Mouse (Mus musculus) neutrophil, adult 5-6 weeks (primary cell): ENCODE measurements at regions not wholly inside any gene's neighbourhood (a gene's known extent, or its start where the extent isn't known, plus 50 kb on each side); places are given as distances from the start of the nearest gene placed in this dataset.

Source experiments
- ATAC-seq: fragments of 151-379, 151-347 bp; 2 replicates; pipeline ENCODE4 v1.8.0; 2017; ENCODE audit warnings: mild to moderate bottlenecking, moderate TSS enrichment; ENCODE audit not compliant: insufficient number of reproducible peaks, poor library complexity, low FRiP score, severe bottlenecking; ENCODE audit errors: extremely low read depth

DNA sequence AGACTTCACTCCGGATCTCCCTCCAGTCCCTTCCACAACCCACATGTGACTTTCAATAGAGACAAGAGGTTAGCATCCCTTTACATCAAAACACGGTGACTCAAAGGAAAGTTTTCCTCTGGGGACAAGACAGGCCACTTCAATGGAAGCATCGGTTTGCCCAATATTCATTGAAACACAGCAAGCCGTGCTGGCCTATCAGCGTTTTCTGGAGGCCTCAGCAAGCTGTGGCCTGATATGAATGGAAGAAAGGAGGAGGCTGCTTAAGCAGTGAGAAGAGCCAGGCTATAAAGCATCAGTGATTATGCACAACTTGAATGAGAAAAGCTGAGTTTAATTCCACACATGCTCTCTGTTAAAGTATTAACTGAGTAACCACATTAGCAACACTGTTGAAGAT lies 125.3 kb upstream of the Map3k7 start:
- ATAC-seq = no peak

DNA sequence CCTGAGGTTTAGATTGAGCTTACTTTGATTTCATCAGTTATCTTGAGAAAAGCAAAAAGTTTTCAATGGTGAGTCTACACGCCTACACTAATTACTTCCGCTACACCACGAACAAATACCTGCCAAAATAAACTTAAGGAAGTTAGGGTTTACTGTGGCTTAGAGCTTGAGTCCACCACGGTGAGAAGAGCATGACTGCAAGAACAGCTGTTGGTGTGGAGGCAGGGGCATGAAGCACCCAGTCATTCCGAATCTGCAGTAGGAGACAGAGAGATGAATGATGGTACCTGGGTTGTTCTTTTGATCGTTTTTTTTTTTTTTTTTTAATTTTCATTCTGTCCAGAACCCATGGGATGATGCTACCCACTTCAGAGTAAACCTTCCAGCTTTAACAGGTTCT lies 114.1 kb upstream of the Map3k7 start:
- ATAC-seq = no peak

DNA sequence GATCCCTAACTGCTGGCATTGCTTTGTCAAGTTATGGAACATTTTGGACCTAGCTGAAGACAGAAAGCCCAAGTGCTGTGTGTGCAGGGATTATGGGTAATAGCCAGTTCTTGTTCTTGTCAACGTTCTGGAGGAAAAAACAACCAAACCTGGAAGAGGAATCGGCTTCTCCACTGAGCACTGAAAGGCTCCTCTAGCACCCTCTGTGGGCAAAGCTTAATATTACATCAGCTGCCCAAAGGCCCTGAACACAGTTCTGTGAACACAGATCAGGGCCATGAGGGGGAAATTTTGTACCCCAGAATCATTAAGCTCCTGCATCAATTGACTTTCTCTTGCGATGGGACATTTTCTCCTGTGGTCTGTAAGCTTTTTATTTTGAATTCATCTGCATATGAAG lies 112.9 kb upstream of the Map3k7 start:
- ATAC-seq = no peak

DNA sequence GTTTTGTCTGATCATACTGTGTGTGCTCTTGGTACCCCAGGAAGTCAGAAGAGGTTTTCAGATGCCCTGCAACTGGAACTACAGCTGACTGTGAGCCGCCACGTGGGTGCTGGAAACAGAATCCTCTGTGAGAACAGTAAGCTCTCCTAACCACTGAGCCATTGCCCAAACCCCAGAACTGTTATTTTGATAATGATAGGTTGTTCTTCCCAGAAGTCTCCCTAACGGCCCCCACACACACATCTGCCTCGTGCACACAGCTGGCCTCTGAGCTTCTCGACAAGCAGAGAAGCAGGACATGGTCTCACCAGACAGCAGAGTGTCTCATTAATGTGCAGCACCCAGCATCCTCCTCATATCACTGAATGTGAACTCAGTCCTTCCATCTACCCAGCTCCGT lies 110.0 kb upstream of the Map3k7 start:
- no peak for ATAC-seq

DNA sequence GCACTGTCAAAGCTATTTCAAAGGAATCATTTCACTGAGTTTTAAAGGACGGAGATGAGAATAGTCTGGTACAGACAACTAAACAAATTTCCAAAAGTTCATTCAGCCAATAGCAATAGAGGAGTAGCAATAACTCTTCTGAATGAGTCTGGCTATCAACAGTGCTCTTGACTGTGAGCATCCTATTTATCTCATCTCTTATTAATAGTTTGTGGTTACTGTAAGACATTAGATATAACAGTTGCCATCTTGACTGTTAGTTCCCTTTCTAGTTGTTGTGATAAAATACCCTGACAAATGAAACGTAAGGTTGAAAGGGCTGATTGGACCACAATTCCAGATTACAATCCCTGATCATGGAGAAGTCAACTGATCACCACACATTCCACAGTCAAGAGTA lies 103.5 kb upstream of the Map3k7 start:
- no peak for ATAC-seq

DNA sequence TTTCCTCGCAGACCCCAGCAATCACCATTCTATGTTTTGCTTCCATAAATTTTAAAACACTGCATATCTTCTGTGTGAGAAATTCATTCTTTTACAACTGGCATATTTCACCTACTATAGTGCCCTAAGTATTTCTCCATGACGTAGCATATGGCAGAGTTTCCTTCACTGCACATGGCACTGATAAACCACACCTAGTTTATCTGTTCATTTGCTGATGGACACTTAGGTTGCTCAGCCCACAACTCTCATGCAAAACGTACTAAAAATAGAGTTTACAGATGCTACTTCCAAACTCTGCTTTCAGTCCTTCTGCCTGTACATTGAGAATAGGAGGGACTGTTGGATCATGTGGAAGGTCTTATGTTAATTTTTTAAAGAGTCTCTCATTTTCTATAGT lies 102.7 kb upstream of the Map3k7 start:
- no peak for ATAC-seq

DNA sequence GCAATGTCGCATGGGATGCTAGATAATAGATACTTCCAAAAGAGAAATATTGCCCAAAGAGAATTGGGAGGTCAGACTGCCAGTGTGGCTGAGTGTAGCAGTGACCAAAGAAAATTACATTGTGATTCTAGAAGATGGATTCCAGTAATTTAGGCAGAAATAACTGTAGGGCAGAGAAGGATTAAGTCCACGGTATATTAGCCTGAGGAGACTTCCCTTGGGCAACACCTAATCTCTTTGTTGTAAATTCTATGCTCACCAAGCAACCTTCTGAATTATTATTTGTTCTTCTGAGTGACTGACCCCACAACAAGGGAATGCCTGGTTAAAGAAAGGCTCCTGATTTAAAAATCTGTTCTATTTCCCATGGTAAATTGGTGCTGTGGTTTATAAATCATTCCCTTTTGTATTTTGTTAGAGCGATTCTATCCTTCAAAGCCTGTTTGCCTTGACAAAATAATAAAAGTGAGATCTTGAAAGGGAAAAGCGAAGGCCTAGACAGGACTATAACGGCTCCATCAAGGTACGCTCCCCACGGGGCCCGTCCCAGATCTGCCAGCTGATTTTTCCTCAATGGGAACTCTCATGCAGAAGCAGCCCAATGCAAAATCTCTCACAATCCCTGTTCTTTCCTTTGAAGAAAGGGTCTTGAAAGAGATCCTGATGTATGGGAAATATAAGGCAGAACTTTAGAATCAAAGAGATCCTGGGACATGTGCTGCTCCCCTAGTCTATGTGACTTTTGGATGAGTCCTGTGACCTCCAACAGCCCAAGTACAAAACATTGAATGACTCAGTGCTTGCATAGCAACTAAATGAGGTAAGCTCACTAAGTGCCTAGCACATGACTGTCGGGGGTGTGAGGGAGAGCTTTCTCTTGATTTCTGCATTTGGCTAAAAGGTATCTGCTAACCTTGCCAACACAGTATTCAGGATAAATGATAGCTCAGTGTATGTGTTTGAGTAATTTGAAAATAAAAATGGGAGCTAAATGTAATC lies 90.6 kb upstream of the Map3k7 start:
- ATAC-seq = no peak

DNA sequence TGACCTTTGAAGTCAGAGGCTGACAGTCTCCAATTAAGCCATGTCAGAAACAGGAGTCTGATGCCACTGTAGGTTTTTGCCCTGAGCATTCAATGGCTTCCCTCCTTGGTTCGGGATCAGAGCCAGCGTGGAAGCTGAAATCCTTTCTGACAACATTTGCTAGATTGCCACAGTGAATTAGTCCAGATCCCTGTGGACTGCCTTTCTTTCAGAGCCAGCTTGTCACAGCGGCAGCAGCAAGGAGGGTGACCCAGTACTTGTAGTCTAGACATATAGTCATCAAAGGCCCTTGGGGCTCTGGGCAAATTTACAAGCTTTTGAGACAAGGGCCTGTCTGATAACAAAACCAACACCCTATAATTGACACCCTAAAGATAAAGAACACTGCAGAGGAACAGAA lies 86.5 kb upstream of the Map3k7 start:
- ATAC-seq = no peak

DNA sequence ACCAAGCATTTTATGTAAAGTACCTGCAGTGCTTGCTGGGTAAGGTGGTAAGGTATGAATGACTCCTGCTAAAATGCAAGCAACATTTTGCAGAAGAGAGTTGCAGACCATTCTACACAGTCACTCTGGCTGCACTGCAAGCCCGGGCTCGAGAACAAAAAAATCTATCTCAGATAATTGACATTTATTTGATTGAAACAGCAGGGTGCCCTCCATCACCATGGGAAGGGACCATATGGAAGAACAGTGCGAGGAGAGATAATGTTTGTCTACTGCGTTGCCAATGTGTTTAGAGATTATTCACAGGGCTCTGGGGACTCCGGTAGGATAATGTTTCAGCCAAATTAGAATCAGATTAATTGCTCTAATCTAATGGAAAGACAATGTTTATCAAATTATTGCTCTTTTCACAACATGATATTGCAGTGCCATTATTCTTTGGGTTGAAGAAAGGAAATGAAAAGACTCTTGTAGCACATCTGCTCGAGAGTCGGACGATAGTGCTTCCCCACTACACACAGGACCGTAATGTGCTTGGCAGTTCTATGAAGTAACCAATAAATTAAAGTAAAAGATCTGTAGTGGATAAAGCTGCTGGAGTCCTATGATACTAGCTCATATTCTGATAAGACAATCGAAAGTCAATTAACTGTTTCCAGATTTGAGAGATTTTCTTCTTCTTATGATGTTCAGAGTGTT lies 85.3 kb upstream of the Map3k7 start:
- ATAC-seq = no peak

DNA sequence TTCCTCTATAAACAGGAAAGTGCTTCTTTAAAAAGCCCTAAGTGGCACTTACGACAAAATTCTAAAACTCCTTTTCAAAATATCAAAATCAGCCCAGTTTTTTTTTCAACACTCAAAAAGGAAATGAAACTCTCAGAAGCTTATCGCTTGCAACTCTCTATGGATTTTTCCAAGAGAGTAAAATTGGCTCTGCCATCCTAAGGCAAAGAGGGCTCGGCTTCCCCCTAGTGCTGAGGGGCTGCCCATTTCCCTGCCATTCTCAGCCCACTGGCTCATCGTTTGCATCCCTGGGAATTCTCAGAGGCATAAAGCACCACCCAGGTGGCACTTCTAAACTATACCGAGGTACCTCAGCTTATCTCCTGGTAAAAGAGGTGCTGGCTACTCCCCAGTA lies 84.7 kb upstream of the Map3k7 start:
- ATAC-seq = no peak

DNA sequence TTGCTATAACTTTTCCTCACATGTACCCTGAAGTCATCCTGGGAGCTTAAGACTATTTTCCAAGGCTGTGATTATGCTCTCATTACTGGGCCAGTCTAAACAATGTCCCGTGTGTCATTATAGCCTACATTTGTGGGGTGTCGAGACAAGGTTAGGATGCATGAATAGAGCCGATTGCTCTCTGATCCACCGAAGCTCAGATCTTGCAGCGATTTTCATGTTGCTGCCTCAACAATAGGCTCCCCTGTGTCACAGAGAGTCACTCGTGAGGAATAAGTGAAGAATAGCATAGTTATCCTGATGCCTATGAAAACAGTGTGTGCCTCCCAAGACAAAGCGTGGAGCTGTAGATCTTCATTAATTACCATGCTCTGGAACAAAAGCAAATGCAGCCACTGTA lies 83.7 kb upstream of the Map3k7 start:
- ATAC-seq = no peak

DNA sequence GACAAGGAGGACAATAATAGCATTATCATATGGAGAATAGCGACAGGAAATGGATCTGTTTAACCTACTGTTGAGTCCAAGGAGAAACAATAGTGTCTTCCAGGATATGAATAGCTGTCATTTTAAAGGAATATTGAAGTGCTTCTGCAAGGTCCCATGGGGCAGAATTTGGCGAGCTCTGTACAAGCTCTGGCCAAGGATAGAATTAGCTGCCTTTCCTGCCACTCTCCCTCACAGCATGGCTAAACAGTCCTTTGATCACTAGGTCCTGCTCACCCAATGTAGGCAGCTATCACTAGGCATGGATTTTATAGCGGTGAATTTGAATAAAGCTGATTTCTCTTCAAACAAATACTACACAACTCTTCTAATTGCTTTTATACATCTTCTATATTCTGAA lies 74.2 kb upstream of the Map3k7 start:
- ATAC-seq = no peak

DNA sequence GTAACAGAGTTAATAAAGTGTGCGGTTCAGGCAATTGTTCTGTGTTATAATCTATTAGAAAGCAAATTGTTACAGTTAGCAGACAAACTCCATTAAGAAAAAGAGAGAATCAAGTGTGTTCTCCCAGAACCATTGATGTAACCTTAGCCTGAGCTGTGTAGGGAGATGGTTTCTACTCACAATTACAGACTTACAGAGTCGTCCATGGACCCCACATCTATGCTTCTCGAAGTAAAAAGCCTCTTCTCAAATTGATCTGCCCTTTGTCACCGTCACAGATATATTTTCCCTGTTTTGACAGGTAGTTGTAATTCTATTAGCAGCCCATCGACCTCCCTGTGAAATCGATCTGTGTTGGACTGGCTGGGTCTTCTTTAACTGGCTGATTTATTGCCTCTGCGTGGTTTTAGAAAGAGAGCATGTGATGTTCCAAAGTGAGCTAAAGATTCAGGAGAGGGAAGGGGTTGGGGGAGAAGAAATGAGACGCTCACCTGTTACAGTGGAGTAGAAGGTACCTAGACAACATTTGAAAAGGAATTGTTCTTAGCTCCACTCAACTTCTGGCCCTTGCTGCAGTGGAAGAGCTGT lies 54.7 kb upstream of the Map3k7 start:
- no peak for ATAC-seq
